Mouse (Mus musculus) heart, adult 2 months (tissue): ENCODE data around the gene Atxn7l1.

Experiments
- CTCF ChIP-seq: fragments of 200-600 bp; IDR thresholded peaks from 2 replicates; pipeline ENCODE4 v1.8.1; 2022; ENCODE audit warnings: antibody characterized with exemption, mild to moderate bottlenecking, moderate library complexity
- EP300 ChIP-seq: fragments of 200-500 bp; IDR thresholded peaks from 2 replicates; pipeline ENCODE4 v1.6.1; 2011; ENCODE audit warnings: low read depth, low read length, control low read depth; ENCODE audit not compliant: insufficient read depth
- POLR2A ChIP-seq: fragments of 200-500 bp; IDR thresholded peaks from 2 replicates; pipeline ENCODE4 v1.6.1; 2011; ENCODE audit warnings: mild to moderate bottlenecking, low read depth, low read length, control low read depth; ENCODE audit not compliant: insufficient read depth

DNA sequence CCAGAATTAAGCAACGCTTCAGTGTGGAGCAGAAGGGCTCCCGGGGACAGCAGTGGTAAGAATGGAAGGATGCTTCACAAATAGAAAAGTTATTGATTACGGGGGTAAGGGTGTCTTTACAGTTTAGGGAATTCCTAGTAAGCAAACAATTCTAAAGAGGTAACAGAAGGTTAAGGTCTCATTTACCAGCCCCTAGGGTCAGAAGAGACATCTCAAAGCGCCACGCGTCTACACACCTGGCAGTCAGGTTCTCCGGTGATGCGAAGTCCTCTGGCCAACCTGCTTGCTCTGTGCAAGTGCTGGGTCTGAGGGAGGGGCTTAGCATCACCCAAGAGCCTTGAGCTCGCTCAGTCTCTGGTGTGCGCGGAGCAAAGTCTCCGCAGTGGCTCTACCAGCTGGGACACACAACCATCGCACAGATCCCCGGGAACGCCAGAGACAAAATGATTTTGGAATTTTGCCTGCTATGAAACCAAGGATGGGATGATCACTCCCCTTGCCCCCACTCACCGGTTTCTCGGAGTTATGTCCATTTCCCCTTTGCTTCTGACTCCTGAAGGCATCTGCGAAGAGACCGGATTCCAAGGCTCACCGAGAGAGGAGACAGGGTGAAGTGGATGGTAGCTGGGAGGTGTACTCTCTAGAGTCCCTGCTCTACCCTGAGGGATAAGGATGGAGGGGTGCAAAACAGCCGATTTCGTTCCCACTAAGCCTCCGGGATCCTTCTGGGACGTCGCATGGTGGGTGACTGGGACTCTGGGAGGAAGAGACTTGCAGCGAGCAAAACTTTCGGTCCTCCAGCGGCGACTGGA, 665 bp upstream of the Atxn7l1 start:
- TF ChIP-seq POLR2A = no peak
- no peak for TF ChIP-seq EP300
- no peak for TF ChIP-seq CTCF
